Mouse (Mus musculus) CH12F3 (cell line): ENCODE results near the gene Tas2r143.

Source experiments
- in situ Hi-C: fragments of 300-500 bp; cut with MboI; formaldehyde crosslinking; loops from 2 replicates; pipeline ENCODE4 v1.14.3; 2020; ENCODE audit warnings: low sequenced_read_pairs

The Tas2r143 gene

DNA sequence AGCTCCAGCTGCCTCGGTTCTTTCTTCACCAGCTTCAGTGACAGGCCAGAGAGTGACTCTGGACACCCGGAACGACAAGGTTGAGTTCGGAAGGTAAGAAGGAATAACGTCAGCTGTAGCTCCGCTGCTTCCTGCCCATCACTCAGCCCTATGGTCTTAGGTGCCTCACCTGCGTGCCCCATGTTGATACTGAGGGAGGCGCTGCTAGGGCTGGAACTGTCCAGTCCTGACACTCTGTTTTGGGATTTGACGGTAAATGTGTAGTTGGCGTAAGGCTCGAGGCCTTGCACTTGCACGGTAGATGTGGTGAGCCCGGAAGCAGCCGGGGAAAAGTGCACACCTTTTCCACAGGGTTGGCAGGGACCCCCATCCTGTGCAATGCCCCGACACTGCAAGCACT lies 35.4 kb upstream of the Tas2r143 start:
- in situ Hi-C loops = no loop called here

DNA sequence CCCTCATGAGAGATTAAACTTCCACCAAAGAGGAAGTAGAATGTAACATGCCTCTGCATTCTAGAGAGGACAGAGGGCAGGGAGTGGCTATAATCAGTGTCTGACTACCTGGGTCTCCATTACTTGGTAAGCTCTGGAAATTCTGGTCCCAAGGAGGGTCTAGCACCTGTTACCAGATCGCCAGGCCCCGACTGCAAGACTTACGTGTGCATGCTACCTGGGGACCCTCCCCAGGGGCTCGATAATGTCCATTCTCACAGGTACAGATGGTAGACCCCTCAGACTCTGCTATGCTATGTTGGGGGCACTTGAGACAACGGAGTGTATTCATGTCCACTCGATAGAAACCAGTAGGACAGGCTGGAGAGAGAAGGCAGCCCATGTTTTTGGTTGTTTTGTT lies 34.8 kb upstream of the Tas2r143 start:
- in situ Hi-C loops = no loop called here

DNA sequence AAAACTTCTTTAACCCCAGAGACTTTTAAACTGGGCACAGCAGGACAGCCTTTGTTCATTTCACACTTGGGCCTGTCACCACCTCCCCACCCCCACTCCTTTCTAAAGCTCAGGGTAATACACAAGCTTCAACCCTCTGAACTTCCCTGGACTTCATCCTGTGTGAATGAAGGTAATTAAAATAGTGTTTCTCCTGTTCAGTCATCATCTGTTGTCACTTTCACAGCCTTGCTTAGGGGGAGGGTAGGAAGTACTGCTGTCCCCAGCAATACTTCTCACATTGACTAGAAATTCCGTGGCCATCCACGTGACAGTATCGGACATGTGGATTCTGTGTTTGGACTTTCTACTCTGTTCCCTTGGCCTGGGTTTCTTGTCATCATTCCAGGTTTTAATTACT lies 30.2 kb upstream of the Tas2r143 start:
- in situ Hi-C loops = no loop called here

DNA sequence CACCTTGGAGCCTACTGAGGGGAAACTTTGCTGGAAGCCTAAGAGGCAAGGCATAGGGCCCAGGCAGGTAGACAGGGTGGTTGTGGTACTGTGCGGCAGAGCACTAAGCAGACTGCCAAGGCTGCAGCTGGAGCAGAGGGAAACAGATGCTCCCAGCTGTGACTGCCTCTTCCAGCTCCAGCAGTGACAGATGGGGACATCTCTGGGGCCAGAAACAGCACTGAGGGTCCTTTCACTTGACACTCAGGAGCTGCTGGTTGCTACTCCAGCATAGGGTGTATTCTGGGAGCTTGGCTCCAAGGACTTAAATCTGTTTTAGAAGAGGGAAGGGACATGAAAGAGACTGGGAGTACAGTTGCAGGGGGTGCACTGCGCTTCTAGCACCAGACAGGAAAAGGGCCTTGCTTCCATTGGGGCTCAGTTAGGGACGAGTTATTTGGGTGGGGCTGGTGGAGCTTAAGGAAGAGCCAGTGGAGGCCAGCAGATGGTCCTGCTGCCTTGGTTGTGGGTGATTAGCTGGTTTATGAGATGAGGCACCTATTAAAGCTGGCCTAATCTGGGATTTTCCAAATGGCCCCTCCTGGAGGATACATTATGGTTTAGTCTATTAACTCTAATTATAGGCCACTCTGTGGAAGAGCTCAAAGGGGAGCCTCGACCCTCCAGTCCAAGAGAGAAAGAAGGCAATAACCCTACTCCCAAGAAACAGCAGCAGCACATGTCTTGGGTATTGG lies 29.2 kb upstream of the Tas2r143 start:
- in situ Hi-C loops = no loop called here

DNA sequence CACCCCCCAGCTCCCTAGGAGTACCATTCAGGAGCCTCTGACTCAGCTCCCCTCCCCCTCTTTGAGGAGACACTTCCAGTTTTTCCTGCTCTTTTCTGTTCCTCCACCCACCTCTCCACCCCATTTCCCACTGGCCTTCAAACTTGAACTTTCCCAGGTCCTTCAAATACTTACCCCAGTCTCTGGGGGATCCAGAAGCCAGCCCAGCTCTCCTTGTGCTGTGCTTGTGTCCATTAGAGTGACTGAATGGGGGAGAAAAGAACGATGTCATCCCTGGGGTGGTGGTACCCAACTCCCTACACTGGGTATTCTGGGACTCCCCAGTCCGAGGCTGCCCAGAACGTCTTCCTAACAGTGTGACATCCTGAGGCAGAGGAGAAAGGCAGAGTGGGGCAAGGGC lies 28.0 kb upstream of the Tas2r143 start:
- in situ Hi-C loops = no loop called here

DNA sequence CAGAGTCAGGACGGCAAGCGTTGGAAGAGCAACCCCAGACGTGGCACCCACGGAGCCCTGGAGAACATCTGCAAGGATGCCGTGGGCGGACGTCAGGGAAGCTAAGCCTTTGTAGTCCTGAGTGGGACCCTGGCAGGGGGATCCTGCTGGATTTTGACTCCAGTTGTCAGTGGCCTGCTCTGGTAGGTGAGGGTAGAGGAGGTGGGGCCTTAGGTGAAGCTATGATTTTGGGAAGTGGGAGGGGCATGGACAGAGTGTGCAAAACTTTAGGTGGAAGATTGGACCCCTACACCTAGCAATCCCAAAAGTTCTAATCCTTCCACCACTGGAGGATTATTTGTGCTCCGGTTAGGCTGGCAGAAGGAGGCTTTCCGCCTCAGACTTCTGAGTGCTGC lies 27.6 kb upstream of the Tas2r143 start:
- in situ Hi-C loops = no loop called here

DNA sequence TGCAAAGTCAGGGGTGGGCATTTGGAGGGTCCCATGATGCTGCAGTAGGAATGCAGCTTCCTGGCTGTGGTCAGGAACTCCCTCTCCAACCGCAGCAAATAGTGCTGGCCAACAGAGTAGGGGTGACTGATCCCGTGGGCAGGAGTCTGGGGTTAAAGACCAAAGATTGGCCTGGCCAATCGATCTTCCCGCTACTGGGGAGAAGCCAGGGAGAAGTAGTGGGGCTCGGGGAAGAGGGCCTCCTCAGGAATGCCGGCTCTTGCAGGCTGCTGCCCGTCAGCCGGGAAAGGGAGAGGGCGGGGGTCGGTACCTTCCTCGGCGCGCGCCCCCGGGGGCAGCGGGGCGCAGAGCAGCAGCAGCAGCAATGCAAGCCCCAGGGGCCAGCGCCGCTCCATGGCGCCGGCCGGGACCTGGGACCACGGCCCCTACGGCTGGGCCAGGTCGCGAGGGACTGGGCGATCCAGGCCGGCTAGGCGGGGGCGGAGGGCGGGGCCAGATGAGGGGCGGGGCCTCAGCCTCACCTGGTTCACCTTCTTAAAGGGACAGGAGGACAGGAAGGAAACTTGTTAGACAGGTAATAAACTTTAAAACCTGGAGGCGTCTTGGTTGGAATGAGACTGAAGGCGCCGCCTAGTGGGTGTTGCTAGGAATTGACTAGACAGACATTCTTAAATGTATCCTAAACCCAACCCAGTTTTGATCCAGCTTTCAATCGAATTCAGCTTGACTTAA lies 27.1 kb upstream of the Tas2r143 start, which contains the start of gene Epha1:
Epha1 (minus strand) TSS at position 453 of the 732 bp plus-strand sequence.
- in situ Hi-C loops = no loop called here

DNA sequence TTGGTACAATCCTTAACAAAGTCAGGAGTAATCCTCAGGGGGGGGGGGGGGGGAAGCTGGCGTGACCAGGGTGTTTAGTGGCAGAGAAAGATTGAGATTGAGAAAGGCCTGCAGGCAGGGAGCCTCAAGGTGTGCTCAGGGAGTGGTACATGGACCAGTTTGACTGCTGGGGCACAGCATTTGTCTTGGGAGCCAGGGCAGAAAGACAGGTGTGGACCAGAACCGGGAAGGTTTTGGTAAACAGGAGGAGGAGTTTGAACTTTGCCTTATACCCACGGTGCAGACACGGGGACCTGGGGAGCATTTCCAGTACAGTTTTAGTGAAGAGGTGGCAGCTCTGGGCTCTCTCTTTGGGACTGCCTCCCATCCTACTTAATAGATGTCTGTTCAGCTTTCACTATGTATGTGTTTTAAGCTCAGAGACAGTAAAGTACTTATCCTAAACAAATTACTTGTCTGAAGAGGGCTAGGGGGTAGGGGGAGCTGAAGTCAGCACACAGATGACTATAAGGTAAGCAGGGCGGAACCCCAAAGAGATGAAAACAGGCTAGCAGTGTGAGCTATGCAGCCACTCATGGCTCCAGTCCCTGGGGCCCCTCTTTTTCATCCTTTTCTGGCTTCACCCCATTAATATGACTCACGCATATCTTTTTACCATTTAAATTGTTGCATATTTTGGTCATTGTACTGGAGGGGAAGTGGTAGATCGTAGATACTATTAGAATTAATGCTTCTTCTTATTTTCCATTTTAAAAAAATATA lies 26.2 kb upstream of the Tas2r143 start:
- in situ Hi-C loops = no loop called here

DNA sequence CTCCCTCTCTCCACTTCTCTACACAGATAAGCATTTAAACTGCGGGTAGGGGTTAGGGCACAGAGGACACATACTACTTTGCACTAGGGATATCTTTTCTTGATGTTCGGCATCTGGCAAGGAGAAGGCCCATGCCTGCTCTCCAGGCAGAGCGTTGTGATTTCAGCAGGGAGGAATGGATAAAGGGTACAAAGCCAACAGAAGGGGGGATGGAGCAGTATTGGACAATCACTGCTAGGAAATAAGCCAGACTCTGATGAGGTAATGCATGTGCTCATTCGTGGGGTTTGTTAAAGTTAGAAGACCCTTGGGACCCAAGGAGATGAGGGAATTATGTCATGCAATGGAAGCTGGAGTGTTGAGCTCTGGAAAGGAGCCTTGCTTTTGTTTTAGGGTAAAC lies 25.3 kb upstream of the Tas2r143 start:
- in situ Hi-C loops = no loop called here

DNA sequence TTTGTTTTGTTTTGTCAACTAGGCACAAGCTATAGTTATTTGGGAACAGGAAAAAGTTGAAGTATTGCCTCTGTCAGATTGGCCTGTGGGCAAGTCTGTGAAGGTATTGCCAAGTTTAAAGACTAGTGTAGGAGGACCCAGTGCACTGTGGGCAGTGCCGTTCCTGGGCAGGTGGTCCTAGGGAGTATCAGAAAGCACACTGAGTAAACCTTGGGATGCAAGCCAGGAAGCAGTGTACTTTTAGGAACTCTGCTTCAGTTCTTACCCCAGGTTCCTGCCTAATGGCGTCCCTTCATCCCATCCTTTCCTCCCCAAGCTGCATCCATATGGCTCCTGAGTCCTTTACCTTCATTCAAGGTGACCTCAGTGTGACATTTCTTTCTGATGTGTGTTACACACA lies 24.9 kb upstream of the Tas2r143 start:
- in situ Hi-C loops = no loop called here

DNA sequence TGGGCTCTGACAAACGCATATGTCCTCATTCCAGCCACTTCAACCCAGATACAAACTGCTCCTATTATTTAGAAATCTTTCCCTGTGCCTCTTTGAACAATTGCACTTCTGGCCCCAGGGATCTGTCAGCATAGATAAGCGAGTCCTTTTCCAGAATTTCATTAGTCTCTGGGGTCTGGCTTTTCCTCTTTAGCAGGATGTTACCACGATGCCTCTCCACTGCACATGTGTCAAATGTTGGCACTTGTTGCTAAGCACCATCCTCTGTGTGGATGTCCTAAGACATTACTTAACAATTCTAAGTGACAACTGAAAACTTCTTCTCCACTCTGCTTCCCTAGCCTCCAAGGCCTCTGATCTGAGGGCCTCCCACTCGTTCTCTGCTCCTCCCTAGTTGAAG lies 24.0 kb upstream of the Tas2r143 start:
- in situ Hi-C loops = no loop called here

DNA sequence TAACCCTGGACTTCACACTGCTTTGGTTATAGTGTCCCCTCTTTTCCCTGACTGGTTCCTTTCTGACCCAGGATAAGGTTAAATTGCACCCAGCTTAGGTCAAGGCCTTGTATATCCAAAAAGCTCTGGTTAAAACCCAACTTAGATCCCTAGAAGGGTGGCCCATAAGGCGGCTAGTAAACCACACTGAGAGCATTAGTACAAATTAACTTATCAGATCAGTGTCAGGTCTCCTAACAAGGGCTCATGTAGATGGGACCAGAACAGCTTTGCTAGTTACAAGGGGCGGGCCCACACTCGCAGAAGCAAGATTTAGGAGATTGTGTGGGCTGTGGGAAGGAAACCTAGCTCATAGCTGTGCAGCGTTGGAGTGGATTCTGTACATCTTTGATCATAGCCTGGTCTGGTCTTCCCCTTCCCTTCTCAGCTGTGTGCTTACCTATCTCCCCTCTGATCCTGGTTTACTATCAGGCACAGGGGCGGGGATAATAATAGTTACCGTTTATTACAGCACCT lies 23.5 kb upstream of the Tas2r143 start:
- in situ Hi-C loops = no loop called here

DNA sequence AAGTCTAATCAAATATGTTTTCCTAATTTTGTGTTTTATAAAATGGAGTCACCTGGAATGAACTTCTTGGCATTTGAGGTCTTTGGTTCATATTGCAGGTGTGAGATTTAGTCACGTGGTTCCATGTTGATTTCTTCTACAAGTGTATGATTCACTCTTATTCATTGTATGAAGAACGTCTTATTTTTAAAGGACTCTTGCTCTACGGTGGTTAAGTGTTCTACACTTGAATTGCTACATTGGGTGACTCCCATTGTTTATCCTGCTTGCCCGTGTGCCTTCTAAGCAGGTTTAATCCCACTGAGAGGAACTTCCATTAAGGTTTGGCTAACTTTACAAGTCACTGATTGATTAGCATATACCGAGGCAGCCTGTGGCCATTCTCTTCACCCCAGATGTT lies 22.8 kb upstream of the Tas2r143 start:
- in situ Hi-C loops = no loop called here

DNA sequence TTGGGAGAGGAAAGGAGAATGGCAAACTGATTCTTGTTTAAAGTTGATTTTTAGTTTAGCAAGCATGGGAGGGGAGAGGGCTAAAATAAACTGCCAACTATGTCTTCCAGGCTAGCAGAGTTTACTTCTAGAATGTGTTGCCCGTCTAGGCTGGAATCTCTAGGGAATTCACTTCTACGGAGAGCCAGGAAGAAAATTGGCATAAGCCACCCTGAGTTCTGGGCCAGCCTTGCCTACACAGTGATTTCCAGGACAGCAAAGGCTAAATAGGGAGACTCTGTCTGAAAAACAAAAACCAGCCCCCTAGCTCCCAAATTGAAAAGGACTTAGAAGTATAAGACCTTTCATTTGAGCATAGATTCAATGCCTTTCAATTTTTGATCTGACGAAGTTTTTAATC lies 20.5 kb upstream of the Tas2r143 start:
- in situ Hi-C loops = no loop called here

DNA sequence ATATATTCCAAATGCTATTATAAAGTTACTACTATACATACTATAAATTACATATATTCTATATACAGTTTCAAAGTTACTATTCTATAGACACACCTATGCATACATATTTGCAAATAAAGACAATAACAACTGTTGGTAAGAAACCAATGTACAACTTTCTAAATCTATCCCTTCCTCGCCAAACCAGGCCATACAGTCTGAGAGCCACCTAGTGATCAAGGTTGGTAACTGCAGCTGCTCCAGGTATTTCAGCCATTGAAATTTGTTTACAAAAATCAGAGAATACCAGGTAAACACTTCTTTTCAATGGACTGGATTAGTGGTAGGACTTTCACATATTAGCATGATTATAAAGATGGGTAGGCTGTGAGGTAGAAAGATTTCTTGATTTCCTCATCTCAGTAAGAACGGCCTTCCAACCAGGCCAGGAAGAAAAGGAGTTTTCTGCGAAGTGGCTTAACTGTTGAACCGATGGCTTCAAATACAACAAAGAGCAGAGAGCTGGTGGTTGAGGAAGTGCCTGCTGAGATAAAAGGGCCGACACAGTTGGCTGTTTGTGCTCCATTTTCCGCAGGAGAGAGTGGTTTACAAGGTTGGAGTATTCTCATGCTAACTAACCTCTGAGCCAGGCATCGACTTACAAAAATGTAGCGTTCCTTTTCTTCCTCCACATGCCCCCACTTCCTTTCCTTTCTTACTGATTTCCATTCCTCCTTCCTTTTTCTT lies 19.5 kb upstream of the Tas2r143 start:
- in situ Hi-C loops = no loop called here

DNA sequence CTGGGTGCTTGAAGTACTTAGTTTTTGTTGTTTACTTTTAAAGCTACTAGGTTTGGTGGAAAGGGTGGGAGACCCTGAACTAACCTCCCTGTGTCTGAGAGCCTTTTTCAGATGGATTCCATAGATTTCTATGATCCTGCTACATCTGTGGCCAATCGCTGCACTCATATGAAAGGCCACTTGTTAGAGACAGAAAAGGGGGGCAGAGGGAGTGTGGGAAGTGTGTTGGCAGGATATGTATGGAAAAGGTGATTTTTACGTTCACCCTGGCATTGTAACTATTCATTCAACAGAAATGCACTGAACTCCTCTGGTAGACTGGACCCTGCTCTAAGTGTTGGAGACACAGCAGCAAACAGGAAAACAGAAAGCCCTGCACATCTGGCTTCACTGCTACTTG lies 18.8 kb upstream of the Tas2r143 start:
- in situ Hi-C loops = no loop called here

DNA sequence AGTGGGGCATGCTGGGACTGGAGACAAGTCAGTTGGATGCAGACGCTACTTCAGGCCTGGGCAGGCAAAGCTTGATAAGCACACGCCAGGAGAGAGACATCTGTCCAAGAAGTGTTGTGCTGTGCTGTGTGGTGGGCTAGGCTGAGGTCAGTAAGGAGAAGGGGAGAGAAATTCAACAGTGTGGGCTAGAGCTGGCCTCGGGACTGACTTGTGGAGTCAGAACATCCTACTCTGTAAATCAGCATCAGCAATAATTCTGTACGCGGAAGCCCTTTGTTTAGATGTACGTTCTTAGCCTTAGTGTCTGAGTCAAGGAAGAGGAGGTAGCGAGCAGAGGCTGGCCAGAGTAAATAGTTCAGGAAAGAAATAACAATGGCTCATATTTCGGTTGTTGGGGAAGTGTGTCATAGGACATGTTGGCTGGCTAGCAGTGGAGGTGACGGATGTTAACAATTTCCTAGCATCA lies 18.1 kb upstream of the Tas2r143 start:
- in situ Hi-C loops = no loop called here

DNA sequence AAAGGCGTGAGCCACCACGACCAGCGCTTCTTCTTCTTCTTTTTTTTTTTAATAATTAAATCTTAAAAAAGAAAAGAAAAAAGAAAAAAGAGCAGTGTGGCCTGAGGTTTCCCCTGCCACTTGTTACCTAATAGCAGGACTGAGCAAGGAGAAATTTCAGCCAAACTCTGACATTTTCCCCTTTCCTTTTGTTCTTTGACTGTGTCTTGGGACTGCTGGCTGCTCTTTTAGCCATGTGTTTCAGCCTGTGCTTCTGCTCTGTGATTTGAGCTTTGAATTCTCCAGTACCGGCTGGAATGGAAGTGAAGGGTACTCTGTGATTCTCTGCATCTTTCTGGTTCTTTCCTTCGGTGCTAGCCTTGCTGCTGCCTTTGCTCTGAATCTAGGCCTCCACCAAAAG lies 16.7 kb upstream of the Tas2r143 start:
- in situ Hi-C loops = no loop called here

DNA sequence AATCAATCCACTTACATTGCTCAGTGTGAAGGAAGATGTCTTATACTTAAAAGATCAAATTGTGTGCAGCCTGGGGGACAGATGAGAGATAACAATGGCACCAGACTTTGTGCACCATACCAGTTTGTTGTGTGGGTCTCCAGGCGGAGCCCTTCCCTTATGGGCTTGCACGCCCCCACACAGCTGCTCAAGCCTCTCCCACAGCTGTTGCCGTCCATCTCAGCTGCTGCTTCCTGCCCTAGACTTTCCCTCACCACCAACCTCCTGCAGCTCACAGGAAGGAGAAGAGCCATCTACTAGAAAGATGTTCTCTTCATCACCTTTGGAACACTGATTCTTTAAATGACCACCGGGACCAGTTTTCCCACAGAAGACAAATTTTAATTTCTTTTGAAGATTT lies 14.4 kb upstream of the Tas2r143 start:
- in situ Hi-C loops = no loop called here

DNA sequence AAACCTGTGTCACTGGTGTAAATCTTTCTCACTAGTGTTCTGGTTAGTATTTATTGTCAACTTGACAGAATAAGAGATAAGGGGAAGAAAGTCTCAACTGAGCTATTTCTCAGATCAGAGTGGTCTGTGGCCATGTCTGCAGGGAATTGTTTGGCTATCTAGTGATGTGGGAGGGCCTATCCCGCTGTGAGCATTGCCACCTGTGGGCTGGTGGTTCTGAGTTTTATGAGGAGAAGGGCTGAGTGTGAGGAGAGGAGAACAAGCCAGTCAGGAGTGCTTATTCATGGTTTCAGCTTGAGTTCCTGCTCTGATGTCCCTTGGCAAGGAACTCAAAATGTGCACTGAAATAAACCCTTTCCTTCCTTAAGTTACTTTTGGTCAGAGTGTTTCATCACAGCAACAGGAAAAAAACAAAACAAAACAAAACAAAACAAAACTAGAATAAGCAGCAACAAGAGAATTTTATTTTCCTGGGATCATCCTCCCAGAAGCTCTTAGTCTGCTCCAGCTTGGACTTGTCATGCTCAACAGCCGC lies 8.2 kb upstream of the Tas2r143 start:
- in situ Hi-C loops = no loop called here
